Mouse (Mus musculus) left cerebral cortex, postnatal 4 days (tissue): ENCODE measurements around the gene Uba5. TPM values are rescaled to one million over a fixed set of nuclear protein-coding genes. Genes with fewer than 3 reads are reported as not detected.

Experiments used
- DNase-seq: peaks from one replicate; pipeline ENCODE4 v3.0.0-alpha.2; 2022
- intact Hi-C: fragments of 180-260 bp; cut with DNase I; formaldehyde crosslinking; loops from one replicate; pipeline ENCODE4 v1.15.1; 2025
- total RNA-seq, 2 experiments: library from RNA; stranded (reverse); gene quantifications; 2 replicates each; pipeline ENCODE4 v1.2.3; 2021

Gene Uba5
- total RNA-seq = 10 to 100 TPM; 47.4 to 49.4 TPM

DNA sequence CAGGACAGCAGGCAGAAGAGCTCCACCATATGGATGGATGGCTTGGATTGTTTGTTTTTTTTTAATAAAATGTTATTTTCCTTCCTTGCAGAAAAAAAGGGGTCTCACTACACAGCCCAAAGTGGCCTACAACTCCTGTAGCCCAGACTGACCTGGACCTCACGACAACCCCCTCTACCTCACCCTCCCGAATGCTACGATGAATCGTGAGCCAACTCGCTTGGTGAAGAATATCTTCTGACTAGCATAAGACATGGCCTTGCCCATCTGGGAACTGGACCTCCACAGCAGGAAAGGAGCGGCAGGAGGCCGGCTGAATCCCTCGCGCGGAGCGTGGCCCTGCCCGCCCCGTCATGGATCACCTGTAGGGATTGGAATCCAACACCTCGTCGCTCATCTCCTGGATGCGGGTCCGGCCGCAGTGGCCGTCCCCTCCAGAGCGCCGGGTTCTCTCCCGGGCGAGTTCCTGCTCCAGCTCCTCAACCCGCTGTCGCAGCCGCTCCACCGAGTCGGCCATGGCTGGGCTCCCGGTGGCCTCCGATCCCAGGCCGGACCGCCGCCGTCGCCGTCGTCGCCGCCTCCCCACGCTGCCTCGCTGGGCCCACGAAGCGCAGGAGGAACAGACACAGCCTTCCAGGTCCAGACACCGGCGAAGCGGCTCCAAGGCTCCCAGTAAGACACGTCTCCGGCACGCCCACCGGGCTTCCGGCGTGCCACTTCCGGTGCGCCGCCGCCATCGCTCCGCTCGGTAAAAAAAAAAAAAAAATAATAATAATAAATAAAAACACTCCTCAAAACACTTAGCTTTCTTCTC, at the start of gene Uba5:
TSS of gene Uba5 (minus strand) at position 705 of the 814 bp plus-strand sequence.
- intact Hi-C loops = no loop called here
- DNase-seq = peak; percentile 76

- DNase-seq = no peak
- intact Hi-C loops = no loop called here
These were observed 46.2 kb upstream of the Uba5 start for GRCm38 (mm10) chr9:104109151-104109550.

DNA sequence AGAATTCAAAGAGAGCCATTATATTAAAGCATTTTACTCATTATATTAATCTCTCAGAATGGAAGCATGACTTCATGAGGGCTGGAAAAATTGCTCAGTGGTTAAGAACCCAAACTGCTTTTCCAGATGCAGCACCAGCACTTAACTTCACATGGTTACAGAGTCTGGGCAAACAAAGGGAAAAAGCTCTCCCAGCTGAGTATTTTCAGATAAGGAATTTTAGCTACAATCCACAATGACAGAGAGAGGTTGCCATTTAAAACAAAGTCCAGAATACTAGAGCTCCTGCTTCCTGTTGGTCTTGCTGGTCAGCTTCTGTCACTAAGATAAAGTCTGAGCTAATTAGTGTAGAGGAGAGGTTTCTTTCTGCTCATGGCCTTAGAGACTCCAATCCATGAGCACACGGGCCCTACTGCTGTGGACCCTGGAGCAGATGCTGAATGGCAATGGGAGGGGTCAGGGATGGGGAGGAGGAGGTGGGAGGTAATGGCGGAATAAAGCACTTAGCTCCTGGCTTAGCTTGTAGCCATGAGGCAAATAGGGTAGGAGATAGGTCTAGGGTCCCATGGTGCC, 45.7 kb upstream of the Uba5 start:
- DNase-seq = no peak
- intact Hi-C loops = no loop called here

DNA sequence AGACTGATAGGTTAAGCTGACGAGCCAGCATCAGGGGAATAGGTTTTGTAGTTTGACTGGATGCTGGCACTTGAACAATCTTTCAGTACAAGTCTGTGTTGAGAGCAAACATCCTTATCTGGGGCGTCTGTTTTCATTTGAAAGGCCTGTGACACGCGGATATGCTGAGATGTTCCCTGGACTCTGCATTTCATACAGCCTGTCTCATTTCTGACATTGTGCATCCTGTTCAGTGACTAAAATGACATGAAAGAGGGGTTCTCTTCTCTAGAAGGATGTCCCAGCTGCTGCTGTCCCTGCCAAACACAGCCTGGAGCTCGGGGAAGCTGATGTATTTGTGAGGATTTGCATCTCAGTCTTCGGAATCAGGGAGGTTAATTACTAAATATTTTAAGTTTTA, 44.5 kb upstream of the Uba5 start:
- intact Hi-C loops = no loop called here
- DNase-seq = no peak

- intact Hi-C loops = no loop called here
- no peak for DNase-seq
These were observed 44.0 kb upstream of the Uba5 start for GRCm38 (mm10) chr9:104106930-104107329.

- DNase-seq = no peak
- intact Hi-C loops = no loop called here
These were observed 42.1 kb upstream of the Uba5 start for GRCm38 (mm10) chr9:104104986-104105385.

DNA sequence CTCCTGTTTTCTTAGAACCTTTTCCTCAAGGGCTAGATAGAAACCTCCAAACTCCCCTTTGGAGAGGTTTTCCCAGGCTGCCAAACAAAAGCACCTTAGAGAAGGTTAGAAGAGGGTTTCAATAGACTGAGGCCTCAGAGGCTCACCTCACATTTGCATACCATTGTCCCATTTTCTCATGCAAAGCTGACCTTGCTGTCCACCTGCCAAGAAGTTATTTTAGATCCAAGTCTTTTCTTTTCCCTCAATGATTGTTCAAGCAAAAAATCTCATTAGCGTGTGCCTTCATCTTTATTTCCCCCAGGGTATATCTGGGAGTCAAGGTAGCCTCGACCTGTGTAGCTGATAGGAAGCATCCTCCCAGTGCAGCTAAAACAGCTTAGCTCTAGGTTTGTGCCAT, 40.0 kb upstream of the Uba5 start:
- intact Hi-C loops = no loop called here
- no peak for DNase-seq

- no peak for DNase-seq
These were observed 39.4 kb upstream of the Uba5 start for GRCm38 (mm10) chr9:104102301-104102700.

GRCm38 (mm10) chr9:104101458-104101857, 38.5 kb upstream of the Uba5 start:
- intact Hi-C loops = no loop called here
- no peak for DNase-seq

More at GRCm38 (mm10) chr9:104102301-104102700, 39.4 kb upstream of the Uba5 start:
- intact Hi-C loops = no loop called here

- no peak for DNase-seq
- intact Hi-C loops = no loop called here
These were observed 37.9 kb upstream of the Uba5 start for GRCm38 (mm10) chr9:104100822-104101221.

- DNase-seq = peak; percentile 5
- intact Hi-C loops = no loop called here
These were observed 36.1 kb upstream of the Uba5 start for GRCm38 (mm10) chr9:104099060-104099459.

- intact Hi-C loops = no loop called here
- DNase-seq = no peak
These were observed 35.3 kb upstream of the Uba5 start for GRCm38 (mm10) chr9:104098256-104098655.

DNA sequence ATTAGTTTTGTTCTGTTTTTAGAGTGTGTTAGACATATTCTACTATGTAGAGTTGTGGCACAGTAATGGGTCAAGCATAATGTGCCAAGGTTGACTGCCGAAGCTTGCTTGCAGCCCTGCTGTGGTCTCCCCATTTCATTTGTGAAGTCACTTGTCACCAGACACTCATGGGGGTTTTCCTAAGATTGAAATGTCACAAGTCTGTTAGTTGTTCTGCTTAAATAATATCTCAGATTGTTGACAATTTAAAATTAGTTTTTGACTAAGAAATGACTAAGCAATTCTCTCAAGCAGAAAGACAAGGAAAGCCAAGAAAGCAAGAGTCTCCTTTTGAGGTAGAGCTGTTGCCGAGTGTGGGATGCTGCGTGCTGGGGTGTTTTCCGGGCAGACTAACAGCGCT, 30.0 kb upstream of the Uba5 start:
- no peak for DNase-seq
- intact Hi-C loops = no loop called here

GRCm38 (mm10) chr9:104088555-104088954, 25.6 kb upstream of the Uba5 start:
- DNase-seq = peak; percentile 9
- intact Hi-C loops = no loop called here

DNA sequence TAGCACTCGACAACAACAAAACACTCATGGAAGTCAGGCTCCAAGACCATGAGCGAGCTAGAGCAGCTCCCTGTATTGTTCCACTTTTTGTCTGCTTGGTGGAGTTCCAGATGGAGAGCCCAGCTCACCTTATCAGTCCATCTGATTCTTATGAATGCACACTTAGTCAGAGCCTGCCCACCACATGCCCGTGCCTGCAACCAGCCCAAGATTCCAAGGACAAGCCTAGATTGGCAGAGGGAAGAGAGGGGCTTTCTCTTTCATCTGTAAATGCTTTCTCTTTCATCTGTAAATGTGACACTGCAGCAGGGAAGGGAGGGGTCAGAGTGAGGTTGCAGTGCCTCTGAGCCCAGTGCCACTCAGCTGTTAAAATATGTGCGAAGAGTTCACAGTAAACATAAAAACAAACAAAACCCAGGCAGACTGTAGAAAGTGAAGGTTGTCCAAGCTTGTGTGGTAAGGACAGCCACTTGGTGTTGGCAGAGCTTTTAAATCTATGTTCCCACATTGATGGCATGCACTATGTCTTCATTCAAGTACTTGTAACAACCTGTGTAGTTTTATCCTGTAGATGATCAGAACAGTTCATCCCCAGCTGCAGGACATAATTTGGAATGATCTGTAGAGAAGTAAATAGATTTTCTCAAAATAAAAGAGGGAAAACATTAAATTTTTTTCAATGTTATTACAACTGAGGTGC, 22.9 kb upstream of the Uba5 start:
- no peak for DNase-seq
- intact Hi-C loops = no loop called here

- intact Hi-C loops = no loop called here
These were observed 17.1 kb upstream of the Uba5 start for GRCm38 (mm10) chr9:104080038-104080437.

GRCm38 (mm10) chr9:104079379-104079778, 16.4 kb upstream of the Uba5 start:
- intact Hi-C loops = no loop called here
- DNase-seq = peak; percentile 23

More at GRCm38 (mm10) chr9:104080038-104080437, 17.1 kb upstream of the Uba5 start:
- no peak for DNase-seq

GRCm38 (mm10) chr9:104078780-104079179, 15.8 kb upstream of the Uba5 start:
- no peak for DNase-seq
- intact Hi-C loops = no loop called here

GRCm38 (mm10) chr9:104075808-104076207, 12.9 kb upstream of the Uba5 start:
- no peak for DNase-seq
- intact Hi-C loops = no loop called here

- no peak for DNase-seq
- intact Hi-C loops = no loop called here
These were observed 8.1 kb upstream of the Uba5 start for GRCm38 (mm10) chr9:104070863-104071604.

- intact Hi-C loops = no loop called here
- DNase-seq = no peak
These were observed 7.3 kb upstream of the Uba5 start for GRCm38 (mm10) chr9:104070241-104070640.
